Mouse (Mus musculus): ENCODE measurements at regions not wholly inside any gene's neighbourhood (a gene's known extent, or its start where the extent isn't known, plus 50 kb on each side); places are given as distances from the start of the nearest gene placed in this dataset.
"Not testable (repeated sequence)": the region's sequence is repeated elsewhere in the genome, so short reads cannot be mapped to it uniquely, and the experiment has no call there.

DNA sequence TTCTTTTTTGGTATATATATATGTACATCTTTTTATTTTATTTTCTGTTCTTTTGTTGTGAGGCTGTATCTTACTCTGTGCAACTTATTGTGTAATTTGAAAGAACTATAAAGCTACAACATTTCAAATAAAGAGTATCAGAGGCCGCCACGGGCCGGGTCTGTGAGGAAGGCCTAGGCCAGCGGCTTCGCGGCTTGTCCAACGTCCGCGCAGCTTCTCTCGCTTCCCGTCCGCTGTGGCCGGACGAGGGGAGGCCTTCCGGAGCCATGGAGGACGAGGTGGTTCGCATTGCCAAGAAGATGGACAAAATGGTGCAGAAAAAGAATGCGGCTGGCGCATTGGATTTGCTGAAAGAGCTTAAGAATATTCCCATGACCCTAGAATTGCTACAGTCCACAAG, 167.4 kb downstream of the Kif21a start:
- not testable (repeated sequence) for DNase-seq

- DNase-seq, result no peak
These were observed 180.3 kb downstream of the Kif21a start for GRCm38 (mm10) chr15:90869452-90869851.

DNA sequence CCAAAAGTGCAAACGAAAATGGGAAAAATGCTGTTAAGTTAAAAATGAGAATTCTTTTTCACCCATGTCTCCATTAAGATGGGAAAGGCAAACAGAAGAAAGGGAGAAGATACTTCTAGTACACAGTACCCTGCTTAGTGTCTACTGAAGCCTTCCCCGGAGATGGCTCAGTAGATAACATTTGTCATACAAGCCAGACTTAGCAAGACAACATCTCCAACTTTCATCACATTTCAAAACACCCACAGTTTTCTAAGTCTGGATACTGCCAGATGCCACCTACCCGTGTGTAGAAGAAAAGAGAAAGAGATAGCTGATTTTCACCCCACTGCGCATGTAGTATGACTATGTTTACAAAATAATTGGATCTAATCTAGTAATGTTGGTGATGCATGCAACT, 174.5 kb upstream of the Cpne8 start:
- not testable (repeated sequence) for DNase-seq

GRCm38 (mm10) chr15:90851991-90852390, 172.8 kb upstream of the Cpne8 start:
- no peak for DNase-seq

DNA sequence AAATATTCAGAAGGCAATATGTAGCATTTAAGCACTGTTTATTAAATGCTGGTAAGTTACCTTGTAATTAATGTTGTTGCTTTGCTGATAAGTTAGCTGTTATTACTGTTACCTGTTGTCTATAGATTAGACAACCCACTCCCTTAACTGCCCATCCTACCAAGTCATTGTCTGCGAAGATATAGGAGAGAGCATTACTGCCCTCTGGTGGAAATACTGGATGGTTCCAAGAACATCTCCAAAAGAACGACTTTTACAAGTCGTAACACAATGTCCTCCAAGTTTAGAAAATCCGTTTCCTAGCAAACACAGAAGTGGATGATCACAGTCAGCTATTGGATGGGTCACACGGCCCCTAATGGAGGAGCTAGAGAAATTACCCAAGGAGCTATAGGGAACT, 162.2 kb upstream of the Cpne8 start:
- DNase-seq, result peak; percentile 32

DNA sequence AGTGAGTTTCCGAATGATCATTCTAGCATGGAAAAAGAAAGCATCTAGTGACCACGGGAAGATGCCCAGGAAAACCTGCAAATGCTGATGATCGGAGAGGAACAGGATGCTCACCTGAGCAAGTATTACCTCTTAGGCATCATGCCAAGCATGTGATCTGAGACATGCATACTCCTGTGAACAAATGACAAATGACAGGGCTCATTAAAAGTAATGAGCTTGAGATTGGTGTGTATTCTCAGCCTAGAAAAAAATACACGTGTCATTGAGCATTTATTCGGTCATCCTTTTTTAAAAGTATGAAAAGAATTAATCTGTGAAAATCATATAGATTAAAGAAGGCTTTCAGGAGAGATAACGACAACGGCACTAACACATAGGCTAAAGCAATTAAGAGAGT, 156.4 kb upstream of the Cpne8 start:
- DNase-seq, result no peak

GRCm38 (mm10) chr15:90827816-90828215, 148.6 kb upstream of the Cpne8 start:
- DNase-seq, result no peak

DNA sequence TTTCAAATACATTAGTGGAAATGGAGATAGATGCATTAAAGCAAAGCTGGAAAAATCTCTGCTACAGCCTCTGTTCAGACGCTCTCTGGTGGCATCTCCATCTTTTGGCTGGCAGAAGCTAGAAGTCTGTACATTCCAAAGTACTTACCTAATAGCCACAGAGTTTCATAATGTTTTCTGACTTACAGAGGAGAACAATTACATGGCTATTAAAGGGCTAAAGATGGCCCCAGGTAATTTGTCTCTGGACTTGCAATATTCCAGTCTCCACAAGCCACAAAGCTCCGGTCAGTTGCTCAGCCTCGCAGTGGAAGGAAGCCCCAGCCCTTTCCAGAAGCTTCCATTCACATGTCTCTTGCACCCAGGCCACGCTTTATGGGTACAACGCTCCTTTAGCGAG, 143.1 kb upstream of the Cpne8 start:
- no peak for DNase-seq

GRCm38 (mm10) chr15:90819949-90820655, 140.9 kb upstream of the Cpne8 start:
- no peak for DNase-seq

DNA sequence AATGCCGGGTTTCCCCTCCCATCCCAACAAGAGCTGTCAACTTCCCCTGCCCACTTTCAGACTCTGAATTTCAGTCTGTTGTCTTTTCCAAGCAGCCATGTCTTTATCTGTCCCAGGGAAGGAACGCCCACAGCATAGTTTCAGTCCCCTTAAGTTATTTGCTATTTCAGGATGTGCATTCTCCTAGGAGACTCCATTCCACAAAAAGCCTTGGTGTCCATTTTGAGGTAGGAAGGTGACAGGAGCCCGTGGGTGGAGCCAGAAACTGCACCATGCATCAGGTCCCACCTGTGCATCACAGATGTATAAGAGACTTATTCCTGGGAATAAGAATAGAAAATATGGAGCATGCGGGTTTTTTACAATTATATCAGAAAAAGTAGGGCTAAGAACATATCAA, 138.9 kb upstream of the Cpne8 start:
- no peak for DNase-seq

DNA sequence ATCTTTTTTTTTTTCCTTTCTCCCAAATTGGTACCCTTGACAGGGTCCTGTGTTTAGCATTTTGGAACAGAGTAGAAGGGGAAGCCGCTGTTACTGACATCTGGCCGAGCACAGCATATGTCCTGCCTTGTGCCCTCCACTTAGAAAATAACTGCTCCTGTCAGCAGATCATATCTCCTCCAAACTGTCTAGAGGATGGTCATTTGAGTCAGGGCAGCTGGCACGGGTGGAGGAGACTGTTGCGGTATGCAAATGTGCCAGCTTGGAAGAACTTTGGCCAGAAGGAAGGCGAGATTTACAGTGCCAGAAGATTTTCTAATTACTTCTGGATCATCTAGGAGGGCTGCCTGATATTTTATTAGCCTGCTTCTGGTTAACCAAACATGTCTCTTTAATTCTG, 134.7 kb upstream of the Cpne8 start:
- peak; percentile 8 for DNase-seq

- no peak for DNase-seq
These were observed 131.1 kb upstream of the Cpne8 start for GRCm38 (mm10) chr15:90810341-90810740.

GRCm38 (mm10) chr15:90808236-90808635, 129.0 kb upstream of the Cpne8 start:
- DNase-seq, result no peak

DNA sequence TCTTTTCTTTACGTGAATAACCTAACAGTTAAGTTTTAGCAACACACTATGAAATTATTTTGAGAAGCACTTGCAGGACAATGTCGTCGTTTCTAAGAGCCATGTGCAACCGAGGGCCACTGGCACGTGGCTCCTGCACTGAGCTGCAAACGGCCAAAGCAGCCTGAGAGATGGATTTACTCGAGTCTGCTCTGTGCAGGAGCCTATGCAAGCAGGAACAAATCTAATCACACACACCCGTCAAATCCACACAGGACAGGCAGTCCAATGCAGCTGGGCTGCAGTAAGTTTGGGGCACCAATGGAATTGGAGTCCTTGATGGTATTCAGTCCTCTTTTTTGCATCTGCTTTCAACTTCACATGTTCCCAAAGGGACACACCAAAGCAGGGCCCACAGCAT, 118.8 kb upstream of the Cpne8 start:
- DNase-seq, result no peak

DNA sequence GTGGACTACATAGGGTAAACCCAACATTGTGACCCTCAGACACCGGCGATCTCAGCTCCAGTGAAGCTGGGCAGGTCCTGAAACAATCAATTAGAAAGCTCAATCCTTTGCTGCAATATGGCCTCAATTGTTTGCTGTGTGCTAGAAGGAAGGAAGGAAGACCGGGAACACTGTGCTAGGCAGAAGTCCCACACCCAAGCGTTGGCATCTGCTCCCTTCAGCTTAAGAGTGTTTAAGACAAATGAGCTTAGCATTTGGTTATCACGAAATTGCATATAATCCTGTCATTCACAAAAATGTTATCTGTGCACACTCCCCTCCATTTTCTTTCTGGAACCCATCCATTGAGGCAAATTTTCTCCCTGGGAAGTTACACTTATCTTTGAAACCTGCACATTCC, 110.7 kb upstream of the Cpne8 start:
- no peak for DNase-seq

DNA sequence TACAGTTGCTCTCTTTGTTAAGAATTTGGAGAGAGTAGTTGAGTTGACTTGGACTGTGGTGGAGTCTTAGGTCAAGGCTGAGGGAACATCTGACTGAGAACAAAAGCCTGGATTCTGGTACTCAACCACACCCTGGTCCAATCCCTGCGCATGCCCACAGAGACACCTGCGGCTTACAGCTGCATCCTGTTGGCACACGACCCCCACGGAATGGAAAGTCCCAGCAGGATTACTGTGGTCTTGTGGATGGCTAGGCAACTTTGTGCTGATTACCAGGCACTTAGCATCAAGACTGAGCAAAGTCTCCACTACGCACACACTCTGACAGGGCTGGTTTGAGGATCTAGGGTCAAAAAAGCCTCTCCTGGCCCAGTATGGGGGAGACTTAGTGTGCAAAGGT, 105.5 kb upstream of the Cpne8 start:
- no peak for DNase-seq

GRCm38 (mm10) chr15:90767521-90767920, 88.3 kb upstream of the Cpne8 start:
- no peak for DNase-seq

GRCm38 (mm10) chr15:90764501-90764900, 85.3 kb upstream of the Cpne8 start:
- not testable (repeated sequence) for DNase-seq

- DNase-seq, result no peak
These were observed 54.7 kb upstream of the Cpne8 start for GRCm38 (mm10) chr15:90733891-90734290.

All from kidney, postnatal 10 days (tissue).